Comparison of ENCODE assay signal across 26 mouse cellular contexts in genomic region chr2:120450724-120451123, GRCm38 (mm10).
"Had no signal": no experiment of that assay in that cellular context is flagged by ENCODE, and none has a peak within 500 bp of the region (broad histone marks: within the 10 kb centered on the region; RNA-seq: fewer than 3 reads in every experiment).

No protein-coding gene starts in this region.

- H3K4me2 ChIP-seq: heart, embryonic 11.5 days; heart, embryonic 13.5 days; heart, embryonic 15.5 days; hindbrain, embryonic 12.5 days; hindbrain, embryonic 14.5 days; intestine, embryonic 15.5 days; limb, embryonic 12.5 days had no signal

- H3K9ac ChIP-seq: heart, embryonic 13.5 days; heart, embryonic 15.5 days; hindbrain, embryonic 12.5 days; hindbrain, embryonic 14.5 days; intestine, embryonic 15.5 days; limb, embryonic 12.5 days had no signal

- ATAC-seq: hindbrain, embryonic 16.5 days; inflammation-experienced regulatory T-cells, adult 6 months; intestine, embryonic 15.5 days; intestine, postnatal 0 days had no signal

- DNase-seq: gastrocnemius, adult 2 months; gastrocnemius, postnatal 10 days; gastrocnemius, postnatal 25 days; heart, adult 11 months; heart, adult 2 months; heart, postnatal 14 days; heart, postnatal 36 days; kidney, adult 18-20 months; kidney, adult 8-10 months; kidney, postnatal 10 days; kidney, postnatal 25 days; kidney, postnatal 4 days; liver had no signal

- H3K36me3 ChIP-seq: heart, embryonic 13.5 days; heart, embryonic 15.5 days; hindbrain, embryonic 12.5 days; intestine, embryonic 15.5 days; limb, embryonic 10.5 days; limb, embryonic 12.5 days had no signal

- H3K4me3 ChIP-seq: gastrocnemius, adult 2 months; heart, adult 2 months; heart, embryonic 13.5 days; heart, embryonic 15.5 days; hindbrain, embryonic 12.5 days; intestine, embryonic 15.5 days; layer of hippocampus, adult 2 months; left cerebral cortex, adult 2 months; limb, embryonic 10.5 days; limb, embryonic 12.5 days had no signal

- H3K27ac ChIP-seq: gastrocnemius, adult 2 months; heart, adult 2 months; heart, embryonic 13.5 days; heart, embryonic 15.5 days; hindbrain, embryonic 12.5 days; hindbrain, embryonic 14.5 days; intestine, embryonic 15.5 days; layer of hippocampus, adult 2 months; left cerebral cortex, adult 2 months; limb, embryonic 10.5 days; limb, embryonic 12.5 days had no signal

- H3K4me1 ChIP-seq: heart, embryonic 15.5 days; hindbrain, embryonic 12.5 days; intestine, embryonic 15.5 days had no signal

- H3K27me3 ChIP-seq: heart, embryonic 13.5 days; heart, embryonic 15.5 days; hindbrain, embryonic 12.5 days; intestine, embryonic 15.5 days; limb, embryonic 12.5 days had no signal

- H3K9me3 ChIP-seq: heart, embryonic 13.5 days; heart, embryonic 15.5 days; intestine, embryonic 15.5 days; limb, embryonic 10.5 days had no signal
